Mouse (Mus musculus): ENCODE data around the gene Prkd2.

DNA sequence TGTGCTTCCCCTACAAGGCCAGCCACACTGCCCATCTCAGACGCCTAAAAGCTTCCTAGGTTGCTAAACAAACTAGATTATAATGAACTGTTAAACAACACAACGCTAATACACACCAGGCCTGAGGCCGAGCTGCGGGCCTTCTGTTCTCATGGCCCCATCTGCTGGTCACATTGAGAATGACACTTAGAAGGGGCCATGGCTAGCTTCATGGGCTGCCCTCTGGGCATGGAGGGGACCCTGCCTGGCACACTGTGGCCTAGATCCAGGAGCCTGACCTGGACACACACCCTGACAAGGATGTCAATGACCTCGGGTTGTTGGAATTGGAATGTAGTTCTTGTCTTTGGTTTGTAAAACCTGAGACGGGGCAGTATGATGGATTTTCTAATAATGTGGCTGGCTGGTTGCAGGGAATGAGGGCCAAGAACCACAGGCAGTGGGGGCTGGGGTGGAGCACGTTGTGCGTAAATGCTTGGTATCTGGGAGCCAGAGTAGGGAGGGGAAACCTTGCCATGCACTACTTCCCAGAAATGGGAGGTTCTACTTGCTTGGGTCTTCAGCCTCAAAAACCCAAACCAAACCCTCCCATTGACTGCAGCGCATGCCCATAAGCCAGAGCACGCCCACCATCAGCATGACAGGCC lies 71.2 kb downstream of the Prkd2 start:
- peak; percentile 87 for TF ChIP-seq CTCF (IDR thresholded peaks at IDR 0.05; ENCODE audit: insufficient read depth, low read length)
- TF ChIP-seq POLR2A (IDR thresholded peaks at IDR 0.05; ENCODE audit: borderline replicate concordance, extremely low read depth, low read depth, low read length) = 0 out of 2 replicates have a peak, but pooled peaks have one; percentile 10
